Mouse (Mus musculus) midbrain, postnatal 0 days (tissue): ENCODE measurements around the gene Ociad1. TPM values are rescaled to one million over a fixed set of nuclear protein-coding genes. Genes with fewer than 3 reads are reported as not detected.

Experiments
- ATAC-seq: fragments of 200-750 bp; cut with Nextera tagmentation; 2 replicates; pipeline ENCODE4 v1.8.0; 2017; ENCODE audit warnings: moderate number of reproducible peaks, mild to moderate bottlenecking, moderate TSS enrichment, moderate library complexity; ENCODE audit not compliant: low FRiP score
- DNase-seq: peaks from one replicate; pipeline ENCODE4 v3.0.0-alpha.2; 2015; ENCODE audit warnings: low spot score
- H3K27ac ChIP-seq: fragments of 300-500 bp; sonication (generic); 2 replicates; pipeline ENCODE4 v1.5.1; 2014; ENCODE audit warnings: low read depth, mild to moderate bottlenecking, low read length, mixed read lengths
- H3K27me3 ChIP-seq: fragments of 300-500 bp; sonication (generic); 2 replicates; pipeline ENCODE4 v1.6.1; 2014; ENCODE audit warnings: low read length, control low read depth, mixed read lengths; ENCODE audit not compliant: insufficient read depth
- H3K36me3 ChIP-seq: fragments of 300-500 bp; sonication (generic); 2 replicates; pipeline ENCODE4 v1.6.1; 2014; ENCODE audit warnings: low read length, control low read depth, mixed read lengths; ENCODE audit not compliant: insufficient read depth
- H3K4me1 ChIP-seq: fragments of 300-500 bp; sonication (generic); 2 replicates; pipeline ENCODE4 v1.6.1; 2014; ENCODE audit warnings: mild to moderate bottlenecking, control low read depth, antibody characterized with exemption, low read length, mixed read lengths; ENCODE audit not compliant: insufficient read depth
- H3K4me2 ChIP-seq: fragments of 300-500 bp; sonication (generic); 2 replicates; pipeline ENCODE4 v1.6.1; 2014; ENCODE audit warnings: low read depth, mild to moderate bottlenecking, low read length, mixed read lengths; ENCODE audit not compliant: poor library complexity, severe bottlenecking
- H3K4me3 ChIP-seq: fragments of 300-500 bp; sonication (generic); 2 replicates; pipeline ENCODE4 v1.5.1; 2014; ENCODE audit warnings: low read depth, mild to moderate bottlenecking, low read length, moderate library complexity
- H3K9ac ChIP-seq: fragments of 300-500 bp; sonication (generic); replicated peaks from 2 replicates; pipeline ENCODE4 v1.6.1; 2014; ENCODE audit warnings: mild to moderate bottlenecking, low read length, moderate library complexity, mixed read lengths; ENCODE audit not compliant: poor library complexity, severe bottlenecking
- H3K9me3 ChIP-seq: fragments of 300-500 bp; sonication (generic); 2 replicates; pipeline ENCODE4 v1.6.1; 2016; ENCODE audit warnings: low read length, control low read depth
- CTCF ChIP-seq: IDR thresholded peaks from 2 replicates; pipeline ENCODE4 v1.5.1; 2016; ENCODE audit warnings: antibody characterized with exemption, mild to moderate bottlenecking
- WGBS: fragments of 180-500 bp; shearing (Covaris S2); extraction: QIAGEN DNeasy Blood & Tissue Kit; methylation state at CpG from one replicate; pipeline ENCODE4 v1.1.7; 2014; 5-methylcytosine and 5-hydroxymethylcytosine counted together
- polyA plus RNA-seq: library from polyadenylated mRNA; unstranded; fragments of >200 nt; fragmentation: Nextera tagmentation; extraction: Ambion mirVana; gene quantifications from 2 replicates; pipeline ENCODE4 v1.2.1, GENCODE M21; 2015
- total RNA-seq: library from RNA; depleted of rRNA; stranded (reverse); fragments of >200 nt; gene quantifications from 2 replicates; pipeline ENCODE4 v1.2.3, GENCODE M21; 2014

The Ociad1 gene
- total and polyA plus RNA-seq, 2 experiments from 2014 or later: 195 to 399 TPM

DNA sequence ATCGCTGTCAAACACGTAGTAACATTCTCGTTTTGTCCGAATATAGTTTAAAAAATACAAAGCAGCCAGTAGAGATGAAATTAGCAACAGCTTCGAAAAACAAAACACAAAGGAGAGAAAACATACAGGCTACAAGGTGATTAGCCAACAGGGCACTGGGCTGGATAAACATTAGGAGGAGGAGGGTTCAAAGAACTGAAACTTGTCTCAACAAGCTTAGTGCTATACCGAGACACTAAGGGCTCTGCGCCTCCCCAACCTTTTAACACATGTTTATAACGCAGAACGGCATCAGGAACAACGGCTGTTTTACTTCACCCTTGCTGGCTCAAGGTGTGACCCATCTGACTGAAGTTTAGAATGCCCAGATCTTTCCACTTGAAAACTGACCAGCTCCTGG is 13.4 kb upstream of the Ociad1 start:
- no peak overlapping the region for H3K9ac ChIP-seq

DNA sequence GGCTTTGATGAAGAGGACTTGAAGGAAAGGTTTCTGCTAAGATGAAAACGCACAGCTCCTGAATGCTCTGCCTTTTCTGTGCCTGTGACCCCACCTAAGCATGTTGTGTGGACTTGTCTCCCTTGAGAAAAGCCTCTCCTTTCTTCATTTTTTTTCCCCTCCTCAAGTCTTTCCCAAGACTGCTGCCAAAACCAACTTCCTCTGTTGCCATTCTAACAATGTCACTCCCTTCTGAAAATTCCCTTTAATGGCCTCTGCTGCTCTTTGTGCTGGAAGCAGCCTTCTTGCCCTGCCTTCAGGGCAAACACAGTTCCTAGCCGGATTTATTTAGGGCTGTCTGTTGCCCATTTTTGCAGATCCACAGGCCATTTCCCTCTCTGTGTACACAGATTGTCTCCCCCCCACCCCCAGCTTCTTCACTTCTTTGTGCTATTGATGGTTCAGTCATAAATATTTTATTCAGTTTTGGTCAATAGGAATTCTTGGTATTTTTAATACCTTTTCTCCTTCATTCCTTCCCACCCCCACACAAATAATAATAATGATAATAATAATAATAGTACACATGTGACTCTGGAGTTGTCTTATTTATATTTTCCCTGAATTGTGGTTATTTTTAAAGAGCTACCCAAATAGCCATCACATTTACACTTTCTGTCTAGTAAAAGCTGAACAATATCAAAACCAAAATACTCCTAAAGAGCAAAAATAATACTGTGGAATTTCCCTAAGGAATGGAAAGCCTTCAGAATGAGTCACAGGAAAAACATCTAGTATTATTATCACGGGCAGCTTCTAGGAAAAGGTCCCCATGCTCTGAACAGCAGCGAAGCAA is 12.6 kb upstream of the Ociad1 start:
- Histone ChIP-seq H3K9me3 (no peaks in the 10 kb centered on the region), H3K4me2 (no peak overlapping the region), H3K27ac (peak overlapping the region; percentile 34; the same call in 1 of the 2 replicates), H3K4me3 (no peak overlapping the region), H3K36me3 (no peaks in the 10 kb centered on the region), H3K27me3 (no peaks in the 10 kb centered on the region), H3K9ac (no peak overlapping the region), H3K4me1 (no peaks in the 10 kb centered on the region)
- no peak for DNase-seq
- no peak for ATAC-seq
- no peak for TF ChIP-seq CTCF
- WGBS: 55% methylated on average over 4 of the region's 4 CpGs

More for the DNA sequence above, 13.4 kb upstream of the Ociad1 start:
- H3K4me3 ChIP-seq: no peak overlapping the region
- DNase-seq (no peak), ATAC-seq (no peak)
- no peaks in the 10 kb centered on the region for H3K9me3 ChIP-seq
- 74% methylated on average over 10 of the region's 10 CpGs for WGBS
- no peaks in the 10 kb centered on the region for H3K36me3 ChIP-seq
- H3K4me2 ChIP-seq: no peak overlapping the region
- no peak overlapping the region for H3K27ac ChIP-seq
- no peaks in the 10 kb centered on the region for H3K27me3 ChIP-seq
- H3K4me1 ChIP-seq: no peaks in the 10 kb centered on the region
- no peak for TF ChIP-seq CTCF

DNA sequence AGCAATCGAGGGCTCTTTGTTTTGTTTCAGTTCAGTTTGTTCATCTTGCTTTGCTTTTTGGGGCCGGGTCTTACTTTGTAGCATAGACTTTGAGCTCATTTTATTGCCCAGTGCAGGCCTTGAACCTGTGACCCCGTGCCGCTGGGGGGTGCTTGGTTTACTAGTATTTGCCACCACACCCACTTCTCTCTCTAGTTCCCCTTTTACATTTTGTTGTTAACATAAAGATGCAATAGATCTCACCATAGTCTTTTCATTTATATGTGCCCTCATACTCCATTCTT is 12.1 kb upstream of the Ociad1 start:
- Histone ChIP-seq H3K4me1 (no peaks in the 10 kb centered on the region), H3K36me3 (no peaks in the 10 kb centered on the region), H3K4me3 (no peak overlapping the region), H3K27ac (no peak overlapping the region), H3K9ac (no peak overlapping the region), H3K27me3 (no peaks in the 10 kb centered on the region), H3K4me2 (no peak overlapping the region), H3K9me3 (no peaks in the 10 kb centered on the region)
- TF ChIP-seq CTCF: no peak
- ATAC-seq (no peak), DNase-seq (no peak)
- WGBS: 85% methylated on average over 4 of the region's 4 CpGs

DNA sequence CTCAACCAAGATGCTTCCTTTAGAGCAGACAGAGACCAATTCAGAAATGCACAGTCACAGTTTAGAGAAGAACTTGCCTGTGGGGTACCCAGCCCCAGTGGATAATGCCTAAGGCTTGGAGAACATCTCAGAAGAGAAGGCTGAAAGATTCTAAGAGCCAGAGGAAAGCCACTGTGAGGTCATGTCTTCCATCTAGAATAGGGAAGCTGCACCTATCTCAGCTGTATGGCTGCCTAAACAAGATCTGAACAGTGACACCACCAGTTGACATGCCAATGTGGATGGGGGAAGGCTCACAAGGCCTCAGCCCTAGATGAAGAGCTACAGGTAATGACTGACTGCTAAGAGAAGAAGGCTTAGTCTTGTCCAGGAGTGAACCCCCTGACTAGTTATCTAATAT is 8.5 kb upstream of the Ociad1 start:
- H3K27ac ChIP-seq: no peak overlapping the region
- no peak overlapping the region for H3K4me3 ChIP-seq
- no peaks in the 10 kb centered on the region for H3K27me3 ChIP-seq
- H3K9me3 ChIP-seq: no peaks in the 10 kb centered on the region
- ATAC-seq (no peak), DNase-seq (no peak)
- no peak overlapping the region for H3K9ac ChIP-seq
- no peaks in the 10 kb centered on the region for H3K36me3 ChIP-seq
- no peak for TF ChIP-seq CTCF
- no peaks in the 10 kb centered on the region for H3K4me1 ChIP-seq
- no peak overlapping the region for H3K4me2 ChIP-seq

DNA sequence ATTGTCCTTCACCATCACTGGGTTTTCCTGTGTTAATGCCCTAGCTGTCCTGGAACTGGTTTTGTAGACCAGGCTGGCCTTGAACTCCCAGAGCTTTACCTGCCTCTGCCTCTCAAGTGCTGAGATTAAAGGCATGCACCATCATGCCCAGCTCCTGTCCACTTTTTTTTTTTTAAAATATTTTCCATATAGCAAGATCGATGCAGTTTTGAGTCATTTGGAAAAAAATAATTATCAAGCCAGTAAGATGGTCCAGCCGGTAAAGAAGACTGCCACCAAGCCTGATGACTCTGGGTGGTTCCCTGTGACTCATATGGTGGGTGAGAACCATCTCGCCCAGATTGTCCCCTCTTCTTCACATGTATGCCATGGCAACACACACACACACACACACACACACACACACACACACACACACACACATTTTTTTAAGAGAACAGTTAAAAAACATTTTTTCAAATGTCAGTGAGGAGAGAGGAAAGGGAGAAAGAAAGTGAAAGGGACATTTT is 7.1 kb upstream of the Ociad1 start:
- DNase-seq (no peak), ATAC-seq (no peak)
- TF ChIP-seq CTCF: no peak
- Histone ChIP-seq H3K27ac (no peak overlapping the region), H3K27me3 (no peaks in the 10 kb centered on the region), H3K4me2 (no peak overlapping the region), H3K36me3 (no peaks in the 10 kb centered on the region), H3K4me1 (no peaks in the 10 kb centered on the region), H3K9ac (no peak overlapping the region), H3K4me3 (no peak overlapping the region), H3K9me3 (no peaks in the 10 kb centered on the region)
- WGBS: 87% methylated on average over 3 of the region's 3 CpGs

DNA sequence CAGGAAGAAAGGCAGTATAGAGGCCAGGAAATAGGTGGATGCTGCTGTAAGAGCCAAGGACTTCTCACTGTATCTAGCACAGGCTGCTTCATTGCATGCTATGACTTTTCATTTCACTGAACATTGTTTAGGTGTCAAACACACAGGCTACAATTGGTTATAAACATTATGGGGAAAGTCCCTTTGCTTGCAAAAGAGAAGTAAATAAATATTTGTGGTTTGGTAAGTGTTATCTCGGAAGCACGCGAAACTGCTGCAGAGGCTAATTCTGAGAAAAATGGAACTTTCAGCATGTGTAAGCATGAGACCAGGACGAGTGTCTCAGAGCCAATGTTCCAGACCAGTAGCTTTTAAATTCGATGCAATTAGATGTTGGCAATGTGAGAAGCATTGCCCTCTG is 6.0 kb upstream of the Ociad1 start:
- 76% methylated on average over 5 of the region's 5 CpGs for whole genome bisulfite sequencing
- H3K9me3 ChIP-seq: no peaks in the 10 kb centered on the region
- H3K36me3 ChIP-seq: no peaks in the 10 kb centered on the region
- no peaks in the 10 kb centered on the region for H3K4me1 ChIP-seq
- TF ChIP-seq CTCF: no peak
- ATAC-seq (no peak), DNase-seq (no peak)
- H3K9ac ChIP-seq: no peak overlapping the region
- no peak overlapping the region for H3K4me2 ChIP-seq
- H3K4me3 ChIP-seq: no peak overlapping the region
- H3K27me3 ChIP-seq: no peaks in the 10 kb centered on the region
- H3K27ac ChIP-seq: no peak overlapping the region
